In the genomic region with DNA sequence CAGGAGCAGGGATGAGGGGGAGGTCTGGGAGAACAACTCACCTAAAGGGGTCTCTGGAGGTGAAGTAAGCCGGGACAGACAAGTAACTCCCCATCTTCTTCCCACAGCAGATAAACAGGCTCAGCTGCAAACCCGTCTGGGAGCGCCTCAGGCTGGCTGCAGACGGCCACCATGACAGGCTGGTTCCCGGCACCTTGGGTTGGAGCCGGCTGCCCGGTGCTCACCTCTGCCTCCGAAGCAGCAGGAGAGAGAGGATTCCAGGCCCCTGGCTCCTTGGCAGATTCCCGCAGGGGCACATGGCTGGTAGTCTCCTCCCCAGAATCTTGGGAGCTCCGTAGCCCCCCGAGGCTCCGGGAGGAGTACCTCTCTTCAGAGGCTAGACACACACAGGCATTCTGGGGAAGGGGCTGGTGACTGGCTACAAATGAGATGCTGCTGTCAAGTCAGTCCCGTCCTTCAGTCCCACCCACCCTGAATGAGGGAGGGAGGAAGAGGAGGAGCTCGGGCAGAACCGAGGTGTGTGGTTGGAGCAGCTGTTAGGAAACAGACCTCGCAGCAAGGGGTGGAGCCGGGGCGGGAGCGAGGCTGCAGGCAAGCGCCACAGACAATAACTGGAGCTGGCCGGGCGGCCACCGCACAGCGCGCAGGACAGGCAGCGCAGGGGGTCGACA, we compare ENCODE assay signal across 8 mouse cellular contexts. TPM values are rescaled to one million over a fixed set of nuclear protein-coding genes. Genes with fewer than 3 reads are reported as not detected.
DNase-seq lines count a peak whose midpoint lies in the region; ATAC-seq and TF ChIP-seq lines count a peak whose summit lies in the region.

No protein-coding gene starts in this region.

- H3K4me2 ChIP-seq in heart, embryonic 12.5 days = peak overlapping the region; percentile 92
- H3K4me2 ChIP-seq in kidney, embryonic 16.5 days (replicated peaks; ENCODE audit: low read depth, low read length) = peak overlapping the region; percentile 89
- H3K4me2 ChIP-seq in myocyte (ENCODE audit: low read depth) = peak overlapping the region; percentile 82

- TF ChIP-seq POLR2A in liver, adult 2 months (IDR thresholded peaks at IDR 0.05; ENCODE audit: extremely low read depth, insufficient read depth, low read length) = no peak
- TF ChIP-seq POLR2A in myocyte (IDR thresholded peaks at IDR 0.05; ENCODE audit: insufficient read length, low read depth) = peak; percentile 92

- H3K9ac ChIP-seq in heart, embryonic 12.5 days = peak overlapping the region; percentile 89
- peak overlapping the region; percentile 63 for H3K9ac ChIP-seq in kidney, embryonic 16.5 days (replicated peaks; ENCODE audit: low read length)
- H3K9ac ChIP-seq in liver, adult 2 months (ENCODE audit: low read depth, low read length) = peak overlapping the region; percentile 57

- peaks cover 72% of the 10 kb centered on the region for H3K4me1 ChIP-seq in heart, embryonic 12.5 days (replicated peaks)
- peaks cover 45% of the 10 kb centered on the region for H3K4me1 ChIP-seq in kidney, embryonic 16.5 days (ENCODE audit: insufficient read depth, low read length)
- peaks cover 6% of the 10 kb centered on the region; the same call in 1 of the 2 replicates for H3K4me1 ChIP-seq in liver, adult 2 months (ENCODE audit: control insufficient read depth, insufficient read depth, low read length)

- peaks cover 3% of the 10 kb centered on the region for H3K79me3 ChIP-seq in C2C12 (ENCODE audit: low read depth)

- H3K27me3 ChIP-seq in C2C12 (ENCODE audit: control insufficient read depth, insufficient read depth, insufficient read length) (no peaks in the 10 kb centered on the region), myocyte (ENCODE audit: control insufficient read depth, insufficient read depth, insufficient read length) (no peaks in the 10 kb centered on the region)
- no peaks in the 10 kb centered on the region for H3K27me3 ChIP-seq in heart, embryonic 12.5 days (replicated peaks)
- no peaks in the 10 kb centered on the region for H3K27me3 ChIP-seq in kidney, embryonic 16.5 days (ENCODE audit: insufficient read depth, low read length)
- H3K27me3 ChIP-seq in liver, adult 2 months (ENCODE audit: control insufficient read depth, insufficient read depth, low read length) = no peaks in the 10 kb centered on the region
- H3K27me3 ChIP-seq in splenic B cell, adult 2 months (ENCODE audit: control insufficient read depth, insufficient read depth, low read length, poor library complexity, severe bottlenecking) = no peaks in the 10 kb centered on the region

- H3K79me2 ChIP-seq in C2C12 (ENCODE audit: control insufficient read depth, insufficient read depth) = peaks cover 63% of the 10 kb centered on the region
- H3K79me2 ChIP-seq in liver, adult 2 months (ENCODE audit: control insufficient read depth, insufficient read depth, low read length) = no peaks in the 10 kb centered on the region
- H3K79me2 ChIP-seq in myocyte (ENCODE audit: control insufficient read depth, insufficient read depth) = peaks cover 14% of the 10 kb centered on the region

- whole genome bisulfite sequencing in heart, embryonic 12.5 days = 1% methylated on average over 27 of the region's 27 CpGs
- 2% methylated on average over 27 of the region's 27 CpGs for WGBS in kidney, embryonic 16.5 days
- 15% methylated on average over 27 of the region's 27 CpGs for WGBS in liver, adult 2 months

- peak overlapping the region; percentile 46 for H3K4me3 ChIP-seq in C2C12 (ENCODE audit: insufficient read depth, poor library complexity, severe bottlenecking)
- peak overlapping the region; percentile 78 for H3K4me3 ChIP-seq in heart, embryonic 12.5 days
- peak overlapping the region; percentile 60 for H3K4me3 ChIP-seq in kidney, embryonic 16.5 days (ENCODE audit: low read length)
- peak overlapping the region; percentile 45 for H3K4me3 ChIP-seq in liver, adult 2 months (ENCODE audit: insufficient read depth, low read depth, low read length)
- H3K4me3 ChIP-seq in myocyte = peak overlapping the region; percentile 36

- TF ChIP-seq CTCF in C2C12 (IDR thresholded peaks at IDR 0.05; ENCODE audit: control insufficient read depth, insufficient read depth, insufficient read length) = no peak
- TF ChIP-seq CTCF in liver, adult 2 months (IDR thresholded peaks at IDR 0.05; ENCODE audit: low read depth, low read length) = no peak

- ATAC-seq in erythroid progenitor cell, adult 5-6 weeks (replicated peaks; ENCODE audit: low FRiP score, poor library complexity, severe bottlenecking) = peak; percentile 64
- peak; percentile 88 for ATAC-seq in heart, embryonic 12.5 days (ENCODE audit: insufficient number of reproducible peaks, low FRiP score)
- peak; percentile 96 for ATAC-seq in kidney, embryonic 16.5 days (ENCODE audit: low FRiP score, low TSS enrichment)

- H3K27ac ChIP-seq in heart, embryonic 12.5 days (ENCODE audit: poor library complexity, severe bottlenecking) = peak overlapping the region; percentile 83
- peak overlapping the region; percentile 65 for H3K27ac ChIP-seq in kidney, embryonic 16.5 days (ENCODE audit: low read length)
- H3K27ac ChIP-seq in liver, adult 2 months (replicated peaks; ENCODE audit: insufficient read depth, low read depth, low read length) = no peak overlapping the region

- H3K9me3 ChIP-seq in heart, embryonic 12.5 days (replicated peaks) = no peaks in the 10 kb centered on the region
- no peaks in the 10 kb centered on the region for H3K9me3 ChIP-seq in kidney, embryonic 16.5 days (ENCODE audit: low read length)

- peak; percentile 92 for DNase-seq in brain, embryonic 18.5 days (ENCODE audit: low read depth, low spot score)
- peak; percentile 66 for DNase-seq in liver, adult 2 months (ENCODE audit: extremely low read depth, low read depth, low spot score)
- DNase-seq in splenic B cell, adult 2 months (ENCODE audit: low read depth, low spot score) = peak; percentile 56

- H3K36me3 ChIP-seq in C2C12 (ENCODE audit: control insufficient read depth, insufficient read depth) = peaks cover 9% of the 10 kb centered on the region
- H3K36me3 ChIP-seq in heart, embryonic 12.5 days = 0 out of 2 replicates have a peak, but pooled peaks cover 13% of the 10 kb centered on the region
- no peaks in the 10 kb centered on the region for H3K36me3 ChIP-seq in kidney, embryonic 16.5 days (ENCODE audit: insufficient read depth, low read length)
- no peaks in the 10 kb centered on the region for H3K36me3 ChIP-seq in liver, adult 2 months (ENCODE audit: control insufficient read depth, insufficient read depth, low read length)
- H3K36me3 ChIP-seq in myocyte (ENCODE audit: control insufficient read depth, insufficient read depth) = no peaks in the 10 kb centered on the region
- H3K36me3 ChIP-seq in splenic B cell, adult 2 months (ENCODE audit: control insufficient read depth, insufficient read depth, low read length, poor library complexity, severe bottlenecking) = no peaks in the 10 kb centered on the region; the same call in 1 of the 2 replicates

- H3ac ChIP-seq in C2C12 (ENCODE audit: control insufficient read depth, insufficient read length, low read depth) = peak overlapping the region; percentile 68
- peak overlapping the region; percentile 7 for H3ac ChIP-seq in myocyte (ENCODE audit: control insufficient read depth, insufficient read length)

TF ChIP-seq in C2C12, 6 proteins besides CTCF, POLR2A, EP300 and RAD21:
- TF ChIP-seq MYOD1 (IDR thresholded peaks at IDR 0.05; ENCODE audit: control insufficient read depth, insufficient read length, low read depth) (peak; percentile 24), USF1 (IDR thresholded peaks at IDR 0.05; ENCODE audit: low read depth) (no peak), FOSL1 (IDR thresholded peaks at IDR 0.05; ENCODE audit: insufficient read depth, low read length, poor library complexity, severe bottlenecking) (no peak), MAX (IDR thresholded peaks at IDR 0.05) (no peak), CEBPB (IDR thresholded peaks at IDR 0.05; ENCODE audit: low read depth) (no peak), MYOG (IDR thresholded peaks at IDR 0.05; ENCODE audit: control insufficient read depth, extremely low read depth, insufficient read length) (no peak)

TF ChIP-seq in myocyte, 11 proteins besides CTCF, POLR2A, EP300 and RAD21 (continues in another document):
- TF ChIP-seq POLR2AphosphoS2 (IDR thresholded peaks at IDR 0.05; ENCODE audit: insufficient read length, low read depth) (peak; percentile 96), MAX (IDR thresholded peaks at IDR 0.05; ENCODE audit: low read depth) (no peak), TCF12 (IDR thresholded peaks at IDR 0.05; ENCODE audit: insufficient read depth, poor library complexity, severe bottlenecking) (no peak), E2F4 (IDR thresholded peaks at IDR 0.05; ENCODE audit: insufficient read depth) (no peak), MYOD1 (IDR thresholded peaks at IDR 0.05; ENCODE audit: control insufficient read depth in 1 of 3, insufficient read length in 2 of 3, low read depth in 2 of 3) (peak in 2 of 3 experiments; percentile 66 to 71), TCF3 (IDR thresholded peaks at IDR 0.05; ENCODE audit: insufficient read length, low read depth) (peak; percentile 24), SRF (IDR thresholded peaks at IDR 0.05; ENCODE audit: control insufficient read depth, insufficient read length, low read depth) (no peak), MYOG (IDR thresholded peaks at IDR 0.05; ENCODE audit: control insufficient read depth in 1 of 3, insufficient read depth in 1 of 3, insufficient read length in 2 of 3, low read depth in 2 of 3) (peak; percentile 47 to 82 (median 67)), USF1 (IDR thresholded peaks at IDR 0.05; ENCODE audit: low read depth) (no peak), REST (IDR thresholded peaks at IDR 0.05; ENCODE audit: insufficient read depth, insufficient read length) (no peak)

RNA-seq across cellular contexts. Expression of a gene that starts 37.9 kb away (rescaled TPM):
- polyA plus RNA-seq in C2C12 (2012; fragmentation: generic; extraction: Trizol) = 21.6 TPM
- total RNA-seq in erythroid progenitor cell, adult 5-6 weeks (2015; ENCODE audit: low replicate concordance) = 5.0 and 12.6 TPM in 2 replicates
- total RNA-seq in erythroid progenitor cell, adult 5-6 weeks (2017; ENCODE audit: low replicate concordance) = 9.1 and 16.8 TPM in 2 replicates
- 73.2 and 74.6 TPM in 2 replicates for polyA plus RNA-seq in heart, embryonic 12.5 days (2016; fragmentation: Nextera tagmentation; extraction: Ambion mirVana)
- 45.8 and 49.5 TPM in 2 replicates for polyA plus RNA-seq in kidney, embryonic 16.5 days (2015; fragmentation: Nextera tagmentation; extraction: Ambion mirVana)
- 7.2 TPM in 2 replicates for total RNA-seq in liver, adult 2 months (2014; rRNA removed)
- 6.1 and 9.1 TPM in 2 replicates for polyA plus RNA-seq in liver, adult 2 months (2012; rRNA removed)
- 37.8 TPM for polyA plus RNA-seq in myocyte (2012; fragmentation: generic; extraction: Trizol)

RNA-seq across cellular contexts. Expression of a gene that starts 40.9 kb away (rescaled TPM):
- polyA plus RNA-seq in C2C12 (2012; fragmentation: generic; extraction: Trizol) = 0.71 TPM
- total RNA-seq in erythroid progenitor cell, adult 5-6 weeks (2015; ENCODE audit: low replicate concordance) = 2.1 and 4.3 TPM in 2 replicates
- total RNA-seq in erythroid progenitor cell, adult 5-6 weeks (2017; ENCODE audit: low replicate concordance) = 2.7 and 20.2 TPM in 2 replicates
- 20.2 and 21.3 TPM in 2 replicates for polyA plus RNA-seq in heart, embryonic 12.5 days (2016; fragmentation: Nextera tagmentation; extraction: Ambion mirVana)
- polyA plus RNA-seq in kidney, embryonic 16.5 days (2015; fragmentation: Nextera tagmentation; extraction: Ambion mirVana) = 10.5 and 12.5 TPM in 2 replicates
- total RNA-seq in liver, adult 2 months (2014; rRNA removed) = 0.67 and 0.83 TPM in 2 replicates
- polyA plus RNA-seq in liver, adult 2 months (2012; rRNA removed) = 0.59 and 0.77 TPM in 2 replicates
- polyA plus RNA-seq in myocyte (2012; fragmentation: generic; extraction: Trizol) = 5.8 TPM
